22 mouse cellular contexts compared by ENCODE assay signal in the genomic region with DNA sequence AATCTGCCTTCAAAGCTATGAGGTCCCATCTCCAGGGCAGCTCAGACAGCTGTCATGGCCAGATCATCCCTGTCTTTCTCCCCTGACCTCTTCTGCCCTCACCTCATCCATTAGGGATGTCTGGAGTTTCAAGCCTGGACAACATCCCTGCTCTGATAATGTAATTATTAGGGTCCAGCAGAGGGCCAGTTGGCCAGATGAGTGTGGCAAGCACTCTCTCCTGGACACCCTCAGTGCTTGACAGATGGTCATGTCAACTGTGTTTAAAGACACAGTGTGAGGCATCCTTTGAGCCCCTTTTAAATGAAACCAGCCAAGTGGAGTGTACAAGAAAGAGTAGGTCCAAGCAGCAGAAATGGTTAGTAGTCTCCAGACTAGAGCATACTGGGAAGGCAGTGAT.
DNase-seq lines count a peak whose midpoint lies in the region; ATAC-seq and TF ChIP-seq lines count a peak whose summit lies in the region.
"Had no signal": no experiment of that assay in that cellular context is flagged by ENCODE, and none has a peak within 500 bp of the region (broad histone marks: within the 10 kb centered on the region; RNA-seq: fewer than 3 reads in every experiment).

No protein-coding gene starts in this region.

- DNase-seq in embryo, embryonic 10 days (ENCODE audit: low spot score) = peak; percentile 31
- no peak for DNase-seq in embryo, embryonic 11 days
- no peak for DNase-seq in hindbrain, embryonic 11.5 days (ENCODE audit: low spot score)
- peak; percentile 42 for DNase-seq in midbrain, postnatal 0 days (ENCODE audit: low spot score)
- peak; percentile 40 for DNase-seq in retina, postnatal 1 day
- DNase-seq in gastrocnemius, adult 2 months = no peak
- DNase-seq: adrenal gland, adult 2 months; adrenal gland, postnatal 14 days; cerebellum, adult 11 months; cerebellum, adult 8-10 months; cerebellum, postnatal 36 days; gastrocnemius, postnatal 14 days; kidney, adult 11 months had no signal

- intact Hi-C loops in gastrocnemius, adult 2 months (cut with DNase I) = no loop called here

- H3K27ac ChIP-seq in hindbrain, embryonic 16.5 days (ENCODE audit: low read depth, low read length) = no peak overlapping the region
- H3K27ac ChIP-seq in hindbrain, embryonic 11.5 days (ENCODE audit: low read depth, low read length) = no peak overlapping the region
- no peak overlapping the region for H3K27ac ChIP-seq in midbrain, postnatal 0 days (ENCODE audit: low read depth, low read length)
- H3K27ac ChIP-seq in midbrain, embryonic 13.5 days = no peak overlapping the region
- no peak overlapping the region for H3K27ac ChIP-seq in gastrocnemius, adult 2 months
- H3K27ac ChIP-seq: forebrain, embryonic 10.5 days; forebrain, embryonic 13.5 days; hindbrain, embryonic 13.5 days; intestine, embryonic 15.5 days had no signal

- no peak overlapping the region for H3K9ac ChIP-seq in hindbrain, embryonic 16.5 days (ENCODE audit: low read depth, low read length)
- H3K9ac ChIP-seq in hindbrain, embryonic 11.5 days (ENCODE audit: low read depth, low read length) = no peak overlapping the region
- H3K9ac ChIP-seq in midbrain, postnatal 0 days (replicated peaks; ENCODE audit: low read length, poor library complexity, severe bottlenecking) = no peak overlapping the region
- no peak overlapping the region for H3K9ac ChIP-seq in midbrain, embryonic 13.5 days (replicated peaks)
- H3K9ac ChIP-seq: forebrain, embryonic 13.5 days; hindbrain, embryonic 13.5 days; intestine, embryonic 15.5 days had no signal

- H3K4me3 ChIP-seq in hindbrain, embryonic 16.5 days (ENCODE audit: low read length) = no peak overlapping the region
- H3K4me3 ChIP-seq in hindbrain, embryonic 11.5 days (ENCODE audit: low read depth, low read length) = no peak overlapping the region
- no peak overlapping the region for H3K4me3 ChIP-seq in midbrain, postnatal 0 days (ENCODE audit: low read depth, low read length)
- H3K4me3 ChIP-seq in midbrain, embryonic 13.5 days (replicated peaks) = no peak overlapping the region
- H3K4me3 ChIP-seq in gastrocnemius, adult 2 months = no peak overlapping the region
- H3K4me3 ChIP-seq: forebrain, embryonic 10.5 days; forebrain, embryonic 13.5 days; hindbrain, embryonic 13.5 days; intestine, embryonic 15.5 days had no signal

- no peak overlapping the region for H3K4me2 ChIP-seq in hindbrain, embryonic 16.5 days (ENCODE audit: low read length)
- H3K4me2 ChIP-seq in hindbrain, embryonic 11.5 days (replicated peaks; ENCODE audit: low read depth, low read length) = no peak overlapping the region
- H3K4me2 ChIP-seq in midbrain, postnatal 0 days (ENCODE audit: low read depth, low read length, poor library complexity, severe bottlenecking) = no peak overlapping the region
- H3K4me2 ChIP-seq in midbrain, embryonic 13.5 days (replicated peaks) = no peak overlapping the region
- H3K4me2 ChIP-seq: forebrain, embryonic 13.5 days; heart, embryonic 11.5 days; hindbrain, embryonic 13.5 days; intestine, embryonic 15.5 days had no signal

- H3K36me3 ChIP-seq in hindbrain, embryonic 16.5 days (ENCODE audit: control insufficient read depth, insufficient read depth, low read length) = no peaks in the 10 kb centered on the region
- H3K36me3 ChIP-seq in hindbrain, embryonic 11.5 days (ENCODE audit: control insufficient read depth, insufficient read depth, low read length) = no peaks in the 10 kb centered on the region
- no peaks in the 10 kb centered on the region for H3K36me3 ChIP-seq in midbrain, postnatal 0 days (ENCODE audit: insufficient read depth, low read length)
- no peaks in the 10 kb centered on the region for H3K36me3 ChIP-seq in midbrain, embryonic 13.5 days
- H3K36me3 ChIP-seq: forebrain, embryonic 10.5 days; hindbrain, embryonic 13.5 days; intestine, embryonic 15.5 days had no signal

- ATAC-seq in hindbrain, embryonic 16.5 days = peak; percentile 65
- ATAC-seq in hindbrain, embryonic 11.5 days (ENCODE audit: low FRiP score) = no peak
- ATAC-seq in midbrain, postnatal 0 days (ENCODE audit: low FRiP score) = no peak
- no peak for ATAC-seq in midbrain, embryonic 13.5 days
- ATAC-seq: CD4-positive, CD25-positive, alpha-beta regulatory T cell, adult 4 months; forebrain, embryonic 13.5 days; forebrain, embryonic 16.5 days; intestine, embryonic 15.5 days had no signal

- no peak for TF ChIP-seq CTCF in midbrain, postnatal 0 days (IDR thresholded peaks at IDR 0.05)
- TF ChIP-seq CTCF in gastrocnemius, adult 2 months (IDR thresholded peaks at IDR 0.05) = no peak

- no peaks in the 10 kb centered on the region for H3K9me3 ChIP-seq in hindbrain, embryonic 16.5 days (ENCODE audit: control insufficient read depth, low read length)
- H3K9me3 ChIP-seq in hindbrain, embryonic 11.5 days (ENCODE audit: control insufficient read depth, low read length) = no peaks in the 10 kb centered on the region
- H3K9me3 ChIP-seq in midbrain, postnatal 0 days (ENCODE audit: low read length) = no peaks in the 10 kb centered on the region
- no peaks in the 10 kb centered on the region for H3K9me3 ChIP-seq in midbrain, embryonic 13.5 days
- H3K9me3 ChIP-seq: forebrain, embryonic 10.5 days; forebrain, embryonic 13.5 days; hindbrain, embryonic 13.5 days; intestine, embryonic 15.5 days had no signal

- H3K27me3 ChIP-seq in hindbrain, embryonic 16.5 days (replicated peaks; ENCODE audit: control insufficient read depth, insufficient read depth, low read length) = no peaks in the 10 kb centered on the region
- no peaks in the 10 kb centered on the region for H3K27me3 ChIP-seq in hindbrain, embryonic 11.5 days (ENCODE audit: control insufficient read depth, insufficient read depth, low read length)
- H3K27me3 ChIP-seq in midbrain, postnatal 0 days (ENCODE audit: insufficient read depth, low read length) = no peaks in the 10 kb centered on the region
- H3K27me3 ChIP-seq in midbrain, embryonic 13.5 days = no peaks in the 10 kb centered on the region
- H3K27me3 ChIP-seq: forebrain, embryonic 13.5 days; hindbrain, embryonic 13.5 days; intestine, embryonic 15.5 days had no signal

- 0 out of 2 replicates have a peak, but pooled peaks cover 3% of the 10 kb centered on the region for H3K4me1 ChIP-seq in hindbrain, embryonic 16.5 days (ENCODE audit: control insufficient read depth, insufficient read depth, low read depth, low read length)
- H3K4me1 ChIP-seq in hindbrain, embryonic 11.5 days (replicated peaks; ENCODE audit: control insufficient read depth, insufficient read depth, low read length) = no peaks in the 10 kb centered on the region
- no peaks in the 10 kb centered on the region for H3K4me1 ChIP-seq in midbrain, postnatal 0 days (ENCODE audit: insufficient read depth, low read length)
- H3K4me1 ChIP-seq in midbrain, embryonic 13.5 days (replicated peaks) = peaks cover 10% of the 10 kb centered on the region
- H3K4me1 ChIP-seq: intestine, embryonic 15.5 days had no signal

Comparison
In these comparisons a context has a peak if more than half of its experiments do, and no peak if none do; other contexts are left out.
1. DNase-seq: peak in embryo, embryonic 10 days (single experiment), midbrain, postnatal 0 days (single experiment) and retina, postnatal 1 day (single experiment); none in embryo, embryonic 11 days (single experiment), hindbrain, embryonic 11.5 days (single experiment) and gastrocnemius, adult 2 months (single experiment).